Mouse (Mus musculus): ENCODE results near the gene Tifa. TPM values are rescaled to one million over a fixed set of nuclear protein-coding genes. Genes with fewer than 3 reads are reported as not detected.

Tifa gene
- polyA plus RNA-seq (2012; rRNA removed), result 6.6 and 7.7 TPM in 2 replicates

- peak in 1 of 2 experiments; percentile 25 for DNase-seq (ENCODE audit: extremely low spot score in 1 of 2, low spot score in 1 of 2)
Observed at GRCm38 (mm10) chr3:127789500-127790191, at the start of gene Tifa. TSS of gene Tifa (plus strand) at chr3:127789805.

DNA sequence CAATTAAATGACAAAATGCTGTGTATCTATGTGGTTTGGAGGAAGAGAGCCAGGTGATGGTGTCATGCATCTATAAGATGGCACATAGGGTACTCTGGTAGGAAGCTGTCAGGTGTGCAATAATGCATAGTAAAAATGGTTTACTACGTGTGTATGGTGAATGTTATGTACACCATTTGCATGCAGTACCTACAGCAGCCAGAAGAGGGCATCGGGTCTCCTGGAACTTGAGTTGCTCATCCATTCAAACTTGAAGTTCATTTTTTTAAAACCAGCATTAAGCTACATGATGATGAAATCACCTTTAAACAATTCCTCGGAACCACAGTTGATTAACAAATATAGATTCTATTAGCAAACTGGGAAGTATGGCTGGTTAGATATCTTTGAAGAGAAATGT, 48.1 kb upstream of the Tifa start:
- DNase-seq (ENCODE audit: extremely low spot score in 1 of 2, low spot score in 1 of 2), result no peak

GRCm38 (mm10) chr3:127743614-127744365, 45.8 kb upstream of the Tifa start:
- no peak for DNase-seq (ENCODE audit: extremely low spot score in 1 of 2, low spot score in 1 of 2)

DNA sequence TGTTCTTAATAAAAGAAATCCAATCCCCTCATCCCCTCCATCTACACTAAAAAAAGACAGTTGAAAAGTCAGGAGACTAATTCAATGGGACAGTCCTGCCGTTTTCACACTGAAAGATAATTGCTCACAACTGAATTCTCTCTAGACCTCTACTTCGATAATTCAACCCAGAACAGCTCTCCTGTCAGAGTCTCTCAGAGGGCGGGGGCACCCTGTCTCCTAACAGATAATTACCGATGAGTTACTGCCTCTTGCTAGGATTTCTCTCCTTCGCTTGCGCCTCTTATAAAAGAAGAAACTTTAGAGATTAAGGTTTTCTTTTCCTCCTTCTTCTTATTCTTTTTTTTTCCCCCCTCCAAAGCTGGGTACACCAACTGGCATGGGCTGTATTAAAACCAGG, 44.1 kb upstream of the Tifa start:
- DNase-seq (ENCODE audit: extremely low spot score in 1 of 2, low spot score in 1 of 2), result no peak

- no peak for DNase-seq (ENCODE audit: extremely low spot score in 1 of 2, low spot score in 1 of 2)
Observed at GRCm38 (mm10) chr3:127745911-127746640, 43.5 kb upstream of the Tifa start.

DNA sequence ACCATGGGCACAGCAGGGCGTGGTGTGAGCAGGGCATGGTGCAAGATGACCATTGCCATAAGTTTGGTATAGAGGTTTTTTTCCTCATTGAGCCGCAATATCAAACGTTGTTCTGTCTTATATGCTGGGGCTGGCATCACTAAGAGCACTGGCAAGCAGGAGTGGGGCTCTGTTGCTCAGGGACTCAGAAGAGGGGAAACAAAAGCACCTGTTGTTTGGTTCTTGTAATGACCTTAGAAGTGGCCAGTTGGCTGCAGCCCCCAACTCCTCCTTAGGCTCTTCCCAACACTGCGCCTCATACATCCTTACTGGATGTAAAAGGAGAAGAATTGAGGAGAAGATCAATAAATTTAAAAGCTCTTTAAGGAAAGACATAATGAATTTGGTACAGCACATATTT, 41.0 kb upstream of the Tifa start:
- DNase-seq (ENCODE audit: extremely low spot score in 1 of 2, low spot score in 1 of 2), result no peak

DNA sequence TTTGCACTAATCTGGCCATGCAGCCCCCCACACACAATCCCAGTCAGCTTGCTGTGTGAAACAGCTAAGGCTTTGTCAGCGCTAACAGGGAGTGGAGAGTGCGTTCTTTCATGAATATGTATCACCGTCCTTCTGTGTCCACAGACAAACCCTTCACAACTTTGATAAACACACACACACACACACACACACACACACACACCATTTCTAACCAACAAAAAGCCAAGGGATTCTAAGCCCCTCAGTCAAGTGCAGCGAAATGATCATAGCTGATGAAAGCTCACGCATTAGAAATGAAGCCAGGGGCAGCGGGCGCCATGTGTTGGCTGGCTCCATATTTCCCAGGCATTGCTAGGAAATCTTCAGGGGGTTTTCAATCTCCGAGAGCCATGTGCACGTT, 40.3 kb upstream of the Tifa start:
- DNase-seq (ENCODE audit: extremely low spot score in 1 of 2, low spot score in 1 of 2), result no peak

DNA sequence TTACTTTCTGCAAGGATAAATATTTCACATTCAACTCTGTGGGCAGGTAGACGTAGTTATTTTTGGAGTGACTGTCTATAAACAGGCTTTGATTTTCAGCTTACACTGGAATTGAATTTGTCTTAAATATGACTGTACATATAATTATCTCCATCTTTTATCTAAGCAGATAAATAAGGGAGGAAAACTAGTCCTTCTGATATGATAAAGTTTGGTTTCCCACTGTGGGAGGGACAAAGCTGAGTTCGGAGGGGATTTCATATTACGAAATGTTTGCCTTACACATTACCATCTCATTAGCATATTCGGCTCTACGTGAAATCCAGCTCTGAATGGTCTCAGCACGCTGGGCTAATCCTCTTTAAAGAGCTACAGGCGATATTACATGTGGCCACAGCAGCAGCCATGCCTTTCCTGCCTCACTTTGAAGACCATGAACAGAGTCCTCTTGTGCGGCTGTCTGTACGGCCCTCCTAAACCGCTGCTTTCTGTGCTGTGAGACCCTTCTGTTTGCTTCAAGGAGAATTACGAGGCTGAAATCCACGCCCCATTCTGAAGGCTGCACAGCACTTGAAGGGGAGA, 39.5 kb upstream of the Tifa start:
- no peak for DNase-seq (ENCODE audit: extremely low spot score in 1 of 2, low spot score in 1 of 2)

DNA sequence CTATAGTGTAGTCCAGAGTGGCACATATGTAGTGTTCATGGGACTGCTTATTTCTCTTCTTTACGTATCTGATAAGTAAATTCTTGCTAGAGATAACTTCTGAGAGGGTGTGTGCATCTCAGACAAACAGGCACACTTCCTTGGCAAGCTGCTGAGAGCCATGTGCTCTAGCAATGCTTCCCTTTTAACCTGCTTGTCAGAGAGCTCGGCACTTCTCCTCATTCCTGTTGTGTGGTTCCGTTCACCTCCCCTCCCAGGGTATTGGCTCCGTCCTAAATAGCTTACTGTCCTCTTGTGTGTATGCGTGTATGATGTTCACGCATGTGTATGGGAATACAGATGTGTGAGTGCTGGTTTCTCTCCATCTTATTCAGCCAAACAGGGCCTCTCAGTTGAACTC, 33.1 kb upstream of the Tifa start:
- no peak for DNase-seq (ENCODE audit: extremely low spot score in 1 of 2, low spot score in 1 of 2)

DNA sequence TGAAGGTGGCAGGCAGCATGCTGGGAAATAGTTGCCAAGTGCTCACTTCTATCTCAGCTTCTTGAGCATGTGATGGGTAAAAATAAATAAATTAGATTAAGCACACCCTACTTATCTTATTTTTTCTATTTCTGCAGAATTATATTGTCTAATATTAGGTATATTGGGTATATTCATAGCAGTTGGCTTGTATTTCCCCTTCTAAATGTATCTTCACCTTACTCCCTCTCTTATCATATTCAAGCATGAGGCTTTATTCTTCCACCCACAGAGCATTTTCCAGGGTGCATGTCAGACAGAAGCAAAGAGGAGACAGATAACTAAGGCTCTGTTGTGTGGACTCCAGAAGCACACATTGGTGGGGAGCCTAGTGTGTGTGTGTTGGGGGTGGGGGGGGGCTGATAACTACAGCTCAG, 31.7 kb upstream of the Tifa start:
- no peak for DNase-seq (ENCODE audit: extremely low spot score in 1 of 2, low spot score in 1 of 2)

- no peak for DNase-seq (ENCODE audit: extremely low spot score in 1 of 2, low spot score in 1 of 2)
Observed at GRCm38 (mm10) chr3:127758806-127759205, 30.8 kb upstream of the Tifa start.

DNA sequence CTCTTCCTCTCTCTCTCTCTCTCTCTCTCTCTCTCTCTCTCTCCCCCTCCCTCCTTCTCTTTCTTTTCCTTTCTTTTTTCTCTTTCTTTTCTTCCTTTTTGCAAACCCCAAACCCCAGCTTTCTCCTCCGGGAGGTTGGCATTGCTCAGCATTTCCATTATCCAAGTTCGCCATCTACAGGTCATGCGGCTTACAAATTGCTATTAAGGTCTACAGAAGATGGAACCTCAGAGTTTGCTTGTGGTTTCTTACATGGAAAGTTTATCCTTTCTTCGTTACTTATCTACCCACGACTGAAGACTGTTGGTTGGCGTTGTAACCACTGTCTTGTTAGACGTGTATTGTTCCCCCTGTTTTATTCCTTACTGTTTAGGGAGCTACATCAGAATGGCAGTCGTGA, 30.4 kb upstream of the Tifa start:
- peak in 1 of 2 experiments; percentile 79 for DNase-seq (ENCODE audit: extremely low spot score in 1 of 2, low spot score in 1 of 2)

GRCm38 (mm10) chr3:127762403-127762802, 27.2 kb upstream of the Tifa start:
- DNase-seq (ENCODE audit: extremely low spot score in 1 of 2, low spot score in 1 of 2), result no peak

GRCm38 (mm10) chr3:127763076-127763612, 26.5 kb upstream of the Tifa start:
- DNase-seq (ENCODE audit: extremely low spot score in 1 of 2, low spot score in 1 of 2), result peak; percentile 40 to 80

GRCm38 (mm10) chr3:127764541-127764940, 25.1 kb upstream of the Tifa start:
- no peak for DNase-seq (ENCODE audit: extremely low spot score in 1 of 2, low spot score in 1 of 2)

DNA sequence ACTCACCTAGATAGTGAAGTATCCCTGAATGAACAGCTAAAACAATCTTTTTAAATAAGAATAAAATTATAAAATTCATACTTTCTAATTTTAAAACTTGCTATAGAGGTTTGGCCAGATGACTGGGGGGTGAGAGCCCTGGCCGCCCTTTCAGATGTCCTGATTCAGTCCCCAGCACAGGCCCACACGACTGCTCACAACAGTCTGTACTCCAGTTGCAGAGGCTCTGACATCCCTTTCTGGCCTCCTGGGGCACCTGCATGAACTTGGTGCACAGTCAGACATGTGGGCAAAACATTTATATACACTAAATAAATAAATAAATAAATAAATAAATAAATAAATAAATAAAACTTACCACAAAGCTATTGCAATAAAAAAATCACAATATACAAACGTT, 23.6 kb upstream of the Tifa start:
- no peak for DNase-seq (ENCODE audit: extremely low spot score in 1 of 2, low spot score in 1 of 2)

DNA sequence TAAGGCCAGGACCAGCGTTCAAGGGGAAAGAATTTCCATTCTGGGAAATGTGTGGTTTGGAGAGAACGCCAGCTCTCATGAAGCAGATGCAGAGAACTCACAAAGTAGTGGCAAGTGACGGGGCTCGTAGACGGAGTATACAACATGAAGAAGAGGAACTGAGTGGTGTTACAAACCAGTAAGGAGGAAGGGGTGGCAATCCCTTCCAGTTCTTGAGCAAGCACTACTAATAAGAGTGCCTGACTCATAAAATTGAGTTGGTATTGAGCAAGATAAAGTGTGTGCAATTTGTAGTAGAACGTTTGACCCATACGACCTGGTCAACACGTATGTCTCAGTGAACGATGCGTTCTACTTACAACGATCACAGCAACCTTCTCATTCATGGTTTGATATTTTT, 20.5 kb upstream of the Tifa start:
- DNase-seq (ENCODE audit: extremely low spot score in 1 of 2, low spot score in 1 of 2), result no peak

DNA sequence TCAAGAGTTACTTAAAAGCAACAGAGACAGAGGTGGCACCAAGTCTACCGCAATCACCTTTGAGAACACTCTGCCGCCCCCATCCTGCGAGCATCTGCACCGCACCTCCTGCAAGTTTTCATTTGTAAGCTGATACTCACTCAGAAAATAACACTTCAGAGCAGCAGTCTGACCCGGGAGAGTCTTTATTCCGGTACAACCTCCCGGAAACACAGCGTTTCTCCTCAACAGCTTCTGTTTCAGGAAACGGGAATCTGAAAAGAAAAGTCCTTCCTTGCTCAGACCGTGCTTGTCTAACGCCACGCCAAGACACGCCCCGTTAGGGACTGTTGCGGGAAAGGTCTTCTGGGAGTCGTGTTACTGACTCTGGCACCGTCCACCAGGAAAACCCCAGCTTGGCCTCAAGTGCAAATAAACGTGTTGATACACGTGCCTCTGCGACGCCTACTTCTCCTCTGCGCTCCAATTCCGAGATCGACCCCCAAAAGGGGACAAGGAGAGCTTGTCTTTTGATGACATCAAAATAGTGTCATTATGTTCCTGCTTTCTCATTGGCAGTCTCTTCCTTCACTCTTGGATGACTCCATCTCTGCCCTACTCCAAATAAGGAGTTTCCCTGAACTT, 9.5 kb upstream of the Tifa start, which contains the start of gene Alpk1:
Gene Alpk1, minus strand, starts transcription at position 507 of the 624 bp plus-strand sequence.
- DNase-seq (ENCODE audit: extremely low spot score in 1 of 2, low spot score in 1 of 2), result peak in 1 of 2 experiments; percentile 56

DNA sequence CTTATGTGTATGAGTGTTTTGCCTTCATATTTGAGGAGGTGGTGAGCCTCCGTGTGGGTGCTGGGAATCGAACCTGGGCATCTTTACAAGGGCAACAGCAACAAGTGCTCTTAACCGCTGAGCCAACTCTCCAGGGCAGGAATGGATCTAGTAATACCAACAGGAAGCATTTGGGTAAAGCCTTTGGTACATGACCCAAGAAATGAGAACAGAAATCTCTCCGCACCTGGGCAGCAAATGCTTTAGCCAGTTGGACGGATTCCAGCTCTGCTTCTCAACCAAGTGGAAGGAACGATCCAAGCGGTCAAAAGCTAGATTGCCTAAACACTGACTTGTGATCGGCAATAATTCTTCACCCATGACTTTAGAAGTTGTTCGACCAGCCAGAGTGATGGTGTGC, 8.7 kb upstream of the Tifa start:
- no peak for DNase-seq (ENCODE audit: extremely low spot score in 1 of 2, low spot score in 1 of 2)

DNA sequence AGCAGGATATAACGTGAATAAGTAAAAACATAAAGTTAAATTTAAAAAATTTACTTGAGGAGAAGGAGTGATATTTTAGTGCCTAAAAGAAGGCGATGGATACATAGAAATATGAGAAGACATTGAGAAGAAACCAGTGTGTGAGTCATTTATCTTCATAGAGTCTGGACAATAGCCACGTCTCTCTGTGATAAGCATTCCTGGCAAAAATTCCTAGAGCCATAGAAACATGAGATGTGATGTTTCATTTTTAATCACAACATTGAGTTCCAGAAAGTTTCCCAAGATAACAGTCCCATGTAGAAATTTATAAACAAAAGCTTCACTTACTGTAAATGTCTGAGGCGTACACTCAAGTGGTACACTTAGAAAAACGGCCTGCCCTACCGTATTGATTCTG, 6.7 kb upstream of the Tifa start:
- no peak for DNase-seq (ENCODE audit: extremely low spot score in 1 of 2, low spot score in 1 of 2)

Data from frontal cortex, adult 2 months (tissue).